Mouse (Mus musculus) layer of hippocampus, postnatal 14 days (tissue): ENCODE measurements around the gene BC107364. TPM values are rescaled to one million over a fixed set of nuclear protein-coding genes. Genes with fewer than 3 reads are reported as not detected.
"Not testable (repeated sequence)": the region's sequence is repeated elsewhere in the genome, so short reads cannot be mapped to it uniquely, and the experiment has no call there.

Experiments
- DNase-seq, 2 experiments: peaks; one replicate each; pipeline ENCODE4 v3.0.0; 2021 to 2022; ENCODE audit warnings: low spot score in 2 of 2, mixed read lengths in 1 of 2
- total RNA-seq, 2 experiments: library from RNA; stranded (reverse); gene quantifications; 2 replicates each; pipeline ENCODE4 v1.2.3; 2021

BC107364 gene
- total RNA-seq, 2 experiments from 2014 or later = not detected

DNA sequence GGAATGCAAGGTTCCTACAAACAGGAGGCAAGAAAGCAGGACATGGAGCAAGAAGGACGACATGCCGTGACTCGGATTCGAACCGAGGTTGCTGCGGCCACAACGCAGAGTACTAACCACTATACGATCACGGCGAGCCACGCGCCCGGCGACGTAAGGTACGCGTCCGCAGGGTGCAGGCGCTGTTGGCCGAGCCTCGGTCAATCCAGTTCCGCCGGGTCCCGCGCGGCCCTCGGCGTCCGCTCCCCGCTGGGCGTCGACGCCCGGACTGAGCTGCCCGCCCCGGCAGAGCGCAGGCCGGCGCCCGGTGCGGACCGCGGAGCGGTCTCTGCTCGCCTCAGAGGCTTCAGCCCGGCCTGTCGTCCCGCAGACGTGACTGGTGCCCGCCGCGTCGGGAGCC is 5.9 kb upstream of the BC107364 start:
- not testable (repeated sequence) for DNase-seq

DNA sequence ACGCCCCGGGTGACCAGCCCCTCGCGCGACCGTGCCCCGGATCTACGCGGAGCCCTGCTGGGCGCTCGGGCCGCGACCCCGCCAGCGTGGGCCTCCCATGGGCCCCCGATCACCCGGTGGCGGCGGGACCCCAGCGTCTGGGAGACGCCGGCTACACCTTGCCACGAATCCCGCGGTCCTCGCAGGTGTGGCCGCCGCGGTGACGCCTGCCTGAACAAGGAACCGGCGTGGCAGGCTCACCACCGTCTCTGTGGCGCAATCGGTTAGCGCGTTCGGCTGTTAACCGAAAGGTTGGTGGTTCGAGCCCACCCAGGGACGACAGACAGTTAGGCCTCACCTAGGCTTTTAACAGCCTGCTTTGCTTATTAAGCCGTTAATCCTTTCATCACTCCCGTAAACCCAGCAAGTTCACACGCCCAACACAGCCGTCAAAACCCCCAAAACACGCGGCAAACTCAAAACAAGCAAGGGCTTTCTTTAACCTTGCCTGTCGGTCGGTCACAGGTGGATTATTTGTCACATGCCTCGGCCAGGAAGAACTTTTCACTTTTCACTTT is 847 bp downstream of the BC107364 start:
- not testable (repeated sequence) for DNase-seq

DNA sequence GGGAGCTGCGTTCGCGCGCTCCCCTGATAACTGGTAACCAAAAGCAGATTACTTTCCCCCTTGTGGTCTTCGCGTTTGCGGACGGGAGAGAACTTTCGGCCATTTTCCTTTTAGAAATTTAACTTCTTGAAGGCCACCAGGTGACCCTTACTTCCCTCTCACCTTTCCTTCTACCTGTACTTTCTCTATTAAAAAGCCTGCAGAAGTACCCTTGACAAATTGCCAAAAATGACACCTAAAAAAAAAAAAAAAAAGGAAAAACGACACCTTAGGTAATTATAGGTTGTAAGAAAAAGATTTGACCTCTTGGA is 1.6 kb downstream of the BC107364 start:
- DNase-seq = not testable (repeated sequence)

DNA sequence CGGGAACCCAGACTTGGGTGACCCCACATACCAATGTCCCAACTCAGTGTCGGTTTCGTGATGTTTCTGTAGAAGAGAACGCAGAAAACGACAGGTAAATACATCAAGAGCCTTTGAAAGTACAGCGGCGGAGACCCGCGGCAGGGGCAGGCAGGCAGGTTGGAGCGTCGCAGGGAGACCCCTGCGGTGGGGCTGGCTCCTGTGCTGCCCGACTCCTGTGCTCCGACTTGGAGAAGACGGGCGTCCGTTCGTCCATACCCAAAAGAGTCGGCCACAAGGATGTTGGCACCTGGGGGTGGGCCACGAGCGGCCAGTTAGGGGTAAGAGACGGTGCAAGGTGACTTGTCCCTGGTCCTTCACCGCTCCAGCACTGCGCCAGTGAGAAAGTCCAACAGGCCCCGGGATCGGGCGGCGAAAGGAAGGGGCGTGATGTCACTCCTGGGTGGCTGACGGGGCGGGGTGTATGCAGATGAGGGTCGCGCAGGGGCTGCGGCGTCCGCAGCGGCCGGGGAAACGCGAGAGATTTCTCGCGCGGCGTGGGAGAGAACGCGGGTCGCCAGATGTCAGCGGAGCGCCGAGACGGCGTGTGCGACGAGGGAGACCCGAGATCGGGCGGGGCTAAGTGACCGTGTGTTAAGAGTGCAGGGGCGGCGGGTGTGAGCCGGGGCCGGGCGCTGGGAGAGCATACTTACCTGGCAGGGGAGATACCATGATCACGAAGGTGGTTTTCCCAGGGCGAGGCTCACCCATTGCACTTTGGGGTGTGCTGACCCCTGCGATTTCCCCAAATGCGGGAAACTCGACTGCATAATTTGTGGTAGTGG is 2.1 kb downstream of the BC107364 start:
- not testable (repeated sequence) for DNase-seq

GRCm38 (mm10) chr3:96445436-96445835 is 6.7 kb downstream of the BC107364 start:
- DNase-seq = no peak

DNA sequence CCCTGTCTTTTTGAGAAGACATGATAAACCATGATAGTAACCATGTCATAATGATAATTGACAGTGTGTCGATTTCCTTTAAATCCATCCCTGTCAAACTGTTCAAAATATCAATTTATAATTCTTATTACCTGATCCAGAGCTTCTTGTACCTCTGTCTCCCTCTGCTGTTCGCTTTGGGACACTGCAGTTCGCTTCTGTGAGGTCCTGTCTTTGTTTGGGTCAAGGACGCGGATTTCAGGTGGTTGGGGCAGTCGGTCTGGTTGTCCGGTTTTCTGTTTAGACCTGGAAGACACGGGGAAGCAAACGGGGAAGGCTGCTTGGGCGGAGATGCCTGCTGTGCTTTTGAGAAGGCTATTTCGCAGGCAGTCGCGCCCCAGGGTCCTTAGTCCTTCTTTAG is 11.5 kb downstream of the BC107364 start:
- peak; percentile 65 to 80 for DNase-seq

GRCm38 (mm10) chr3:96435557-96436091 is 16.5 kb downstream of the BC107364 start:
- peak; percentile 34 to 64 for DNase-seq

- DNase-seq = no peak
These were observed 19.9 kb downstream of the BC107364 start for GRCm38 (mm10) chr3:96432207-96432606.

DNA sequence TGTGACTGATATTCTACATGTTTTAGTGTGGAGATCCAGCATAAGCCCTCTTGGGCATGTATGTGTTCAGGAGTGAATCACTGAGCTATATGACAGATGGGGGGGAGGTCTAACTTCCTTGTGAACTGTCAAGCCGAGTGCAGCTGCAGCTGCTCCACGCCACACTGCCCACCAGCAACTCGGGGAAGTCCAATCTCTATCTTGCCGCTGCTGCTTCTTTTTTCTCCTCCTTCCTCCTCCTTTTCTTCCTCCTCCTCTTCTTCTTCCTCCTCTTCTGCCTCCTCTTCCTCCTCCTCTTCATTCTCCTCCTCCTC is 22.3 kb downstream of the BC107364 start:
- DNase-seq = no peak

- DNase-seq = no peak
These were observed 22.9 kb downstream of the BC107364 start for GRCm38 (mm10) chr3:96428941-96429818.

GRCm38 (mm10) chr3:96427761-96428462 is 24.2 kb downstream of the BC107364 start:
- peak in 1 of 2 experiments; percentile 25 for DNase-seq

- DNase-seq = no peak
These were observed 24.8 kb downstream of the BC107364 start for GRCm38 (mm10) chr3:96427311-96427710.

DNA sequence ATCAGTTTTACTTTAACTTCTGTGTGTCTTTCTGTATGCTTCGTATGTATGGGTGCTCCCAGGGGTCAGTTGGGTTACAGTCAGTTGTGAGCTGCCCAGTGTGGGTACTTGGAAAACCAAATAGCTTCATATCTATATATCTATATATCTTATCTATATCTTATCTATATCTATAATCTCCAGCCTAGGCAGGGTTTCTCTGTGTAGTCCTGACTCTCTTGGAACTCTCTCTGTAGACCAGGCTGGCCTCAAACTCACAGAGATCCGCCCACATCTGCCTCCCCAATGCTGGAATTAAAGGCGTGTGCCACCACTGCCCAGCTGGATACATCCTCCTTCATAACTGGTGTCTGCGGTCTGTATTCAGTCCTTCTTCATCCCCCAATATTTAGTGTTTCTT is 25.8 kb downstream of the BC107364 start:
- DNase-seq = no peak

- peak; percentile 39 to 40 for DNase-seq
These were observed 27.7 kb downstream of the BC107364 start for GRCm38 (mm10) chr3:96424447-96424846.

DNA sequence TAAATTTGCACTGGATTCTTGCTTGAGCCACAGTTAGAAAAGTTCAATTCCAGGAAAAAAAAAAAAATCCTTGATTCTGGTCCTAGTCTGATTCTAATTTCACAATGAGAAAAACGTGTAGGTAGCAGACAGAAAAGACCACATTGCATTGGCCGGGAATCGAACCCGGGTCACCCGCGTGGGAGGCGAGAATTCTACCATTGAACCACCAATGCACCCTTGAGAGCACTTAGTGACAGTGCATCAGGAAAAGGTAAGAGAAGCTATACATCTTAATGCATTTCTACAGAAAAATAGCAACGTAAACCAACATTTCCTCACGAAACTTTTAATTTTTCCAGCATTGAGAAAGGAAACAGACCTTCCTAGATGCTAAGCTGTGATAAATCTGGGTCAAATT is 28.2 kb downstream of the BC107364 start:
- DNase-seq = no peak

DNA sequence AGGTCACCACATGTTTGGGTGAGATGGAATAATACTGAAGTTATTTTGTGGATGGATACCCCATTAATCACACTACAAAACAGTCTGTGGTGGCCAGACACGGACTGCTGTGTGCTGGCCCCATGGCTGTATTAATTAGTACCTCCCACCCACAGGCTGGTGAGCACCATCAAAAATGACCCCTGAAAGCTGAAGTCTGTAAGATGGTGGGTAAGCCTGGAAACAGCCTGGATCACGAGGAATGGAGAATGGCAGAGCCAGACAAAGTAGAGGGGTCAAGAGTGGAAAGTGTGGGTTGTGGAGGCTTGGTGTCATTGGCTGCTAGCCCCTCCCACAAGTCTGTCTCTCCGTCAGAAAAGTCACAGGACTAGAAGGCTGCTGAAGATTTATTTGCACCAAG is 31.3 kb downstream of the BC107364 start:
- DNase-seq = no peak

GRCm38 (mm10) chr3:96418902-96419301 is 33.2 kb downstream of the BC107364 start:
- not testable (repeated sequence) for DNase-seq

DNA sequence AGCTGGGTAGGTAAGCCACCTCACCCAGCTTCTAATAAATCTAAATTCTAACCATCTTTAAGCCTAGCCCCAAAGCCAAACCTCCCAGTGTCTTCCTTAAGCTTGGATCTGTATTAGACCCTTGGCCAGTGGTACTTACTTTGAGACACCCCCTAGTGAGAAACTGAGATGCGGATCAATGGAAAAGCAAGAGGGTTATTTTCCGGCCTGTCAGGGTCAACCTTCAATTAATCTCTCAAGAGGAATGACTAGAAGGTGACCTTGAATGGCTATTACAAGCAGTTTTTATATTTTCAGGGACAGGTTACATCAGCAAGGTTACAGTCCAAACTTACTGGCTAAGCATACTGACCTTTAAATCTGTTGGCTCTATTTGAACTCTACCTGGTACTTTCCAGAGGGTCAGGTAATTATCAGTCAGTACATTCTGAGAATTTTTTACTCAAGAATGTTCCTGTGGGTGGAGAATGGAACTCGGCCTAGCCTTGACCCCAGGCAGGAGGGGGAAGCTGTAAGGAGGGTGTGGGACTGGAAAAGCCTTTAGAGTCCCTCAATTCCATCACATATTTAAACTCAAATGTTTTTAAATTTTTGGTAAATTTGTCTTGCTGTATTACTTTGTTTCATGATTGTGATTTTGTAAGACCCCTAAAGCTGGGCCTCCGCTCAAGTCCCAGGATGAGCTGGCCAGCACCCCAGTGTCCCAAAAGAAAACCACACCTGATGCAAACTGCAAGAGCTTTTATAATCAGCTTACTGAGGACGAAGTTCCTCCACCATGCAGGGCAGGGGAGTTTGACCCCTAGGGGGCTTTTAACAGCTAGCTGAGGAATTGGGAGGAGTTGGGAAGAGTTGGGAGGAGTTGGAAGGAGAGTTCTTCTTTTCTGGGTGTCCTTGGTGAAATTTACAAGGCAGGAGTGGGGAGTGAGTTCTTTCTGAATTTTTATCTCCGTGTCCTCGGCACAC is 34.0 kb downstream of the BC107364 start:
- DNase-seq = no peak

- no peak for DNase-seq
These were observed 35.5 kb downstream of the BC107364 start for GRCm38 (mm10) chr3:96416595-96416994.

DNA sequence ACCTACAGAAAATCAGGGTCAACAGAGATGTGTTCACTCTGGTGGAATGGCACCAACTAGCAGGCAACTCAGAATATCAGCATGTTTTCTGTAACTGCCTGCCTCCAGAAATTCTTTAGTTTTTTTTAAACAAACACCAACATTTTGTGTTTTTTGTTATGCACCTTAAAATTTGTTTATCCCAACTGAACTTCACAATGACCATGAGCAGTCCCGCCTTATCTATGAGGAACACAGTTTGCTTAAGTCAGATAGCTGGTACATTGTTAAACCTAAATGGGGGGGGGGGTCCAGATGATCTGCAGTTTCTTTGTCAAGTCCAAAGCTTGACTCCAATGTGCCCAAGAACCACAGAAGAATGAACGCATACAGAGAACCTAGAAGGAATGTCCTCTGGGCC is 36.0 kb downstream of the BC107364 start:
- DNase-seq = no peak
